Mouse (Mus musculus): ENCODE results near the gene Bdnf.

DNA sequence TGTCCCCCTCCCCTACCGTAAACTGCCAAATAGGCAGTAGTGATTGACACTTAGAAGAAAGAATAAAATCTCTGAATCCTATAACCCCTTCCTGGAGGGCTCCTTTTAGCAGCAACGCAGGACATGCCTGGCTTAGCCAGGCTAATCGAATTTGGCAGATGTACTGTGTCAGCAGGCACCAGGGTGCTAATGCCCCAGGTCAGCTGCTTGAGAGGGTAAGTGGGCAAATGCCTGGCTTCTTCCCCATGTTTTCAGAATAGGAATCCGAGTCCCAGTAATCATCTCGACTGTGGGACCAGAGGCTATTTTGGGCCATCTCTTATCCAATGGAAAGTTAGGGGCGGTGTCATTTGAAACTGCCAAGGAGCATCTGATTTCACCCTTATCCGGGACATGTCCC is 60.8 kb downstream of the Bdnf start:
- TF ChIP-seq POLR2AphosphoS2 (IDR thresholded peaks at IDR 0.05; ENCODE audit: insufficient read length, low read depth) (no peak), CEBPB (IDR thresholded peaks at IDR 0.05; ENCODE audit: insufficient read depth, poor library complexity, severe bottlenecking) (no peak), REST (IDR thresholded peaks at IDR 0.05; ENCODE audit: insufficient read depth, insufficient read length) (no peak), TCF12 (IDR thresholded peaks at IDR 0.05; ENCODE audit: insufficient read depth, poor library complexity, severe bottlenecking) (no peak), POLR2A (IDR thresholded peaks at IDR 0.05; ENCODE audit: insufficient read length, low read depth) (no peak), TCF3 (IDR thresholded peaks at IDR 0.05; ENCODE audit: insufficient read length, low read depth) (no peak)

Measured in myocyte (in vitro differentiated cells).